Mouse (Mus musculus) bone marrow, adult 2 months (tissue): ENCODE measurements around the gene Serbp1.

Source experiments
- CTCF ChIP-seq: fragments of 200-500 bp; IDR thresholded peaks from 2 replicates; pipeline ENCODE4 v1.5.1; 2011; ENCODE audit warnings: low read length, control low read depth; ENCODE audit not compliant: control insufficient read depth, insufficient read depth
- POLR2A ChIP-seq: fragments of 200-500 bp; IDR thresholded peaks from 2 replicates; pipeline ENCODE4 v1.6.1; 2011; ENCODE audit warnings: low read depth, mild to moderate bottlenecking, control low read depth, low read length, borderline replicate concordance; ENCODE audit not compliant: control insufficient read depth

GRCm38 (mm10) chr6:67317827-67318338 lies 79.9 kb downstream of the Serbp1 start:
- TF ChIP-seq POLR2A (no peak), CTCF (no peak)
